8 mouse cellular contexts compared by ENCODE assay signal in the genomic region with DNA sequence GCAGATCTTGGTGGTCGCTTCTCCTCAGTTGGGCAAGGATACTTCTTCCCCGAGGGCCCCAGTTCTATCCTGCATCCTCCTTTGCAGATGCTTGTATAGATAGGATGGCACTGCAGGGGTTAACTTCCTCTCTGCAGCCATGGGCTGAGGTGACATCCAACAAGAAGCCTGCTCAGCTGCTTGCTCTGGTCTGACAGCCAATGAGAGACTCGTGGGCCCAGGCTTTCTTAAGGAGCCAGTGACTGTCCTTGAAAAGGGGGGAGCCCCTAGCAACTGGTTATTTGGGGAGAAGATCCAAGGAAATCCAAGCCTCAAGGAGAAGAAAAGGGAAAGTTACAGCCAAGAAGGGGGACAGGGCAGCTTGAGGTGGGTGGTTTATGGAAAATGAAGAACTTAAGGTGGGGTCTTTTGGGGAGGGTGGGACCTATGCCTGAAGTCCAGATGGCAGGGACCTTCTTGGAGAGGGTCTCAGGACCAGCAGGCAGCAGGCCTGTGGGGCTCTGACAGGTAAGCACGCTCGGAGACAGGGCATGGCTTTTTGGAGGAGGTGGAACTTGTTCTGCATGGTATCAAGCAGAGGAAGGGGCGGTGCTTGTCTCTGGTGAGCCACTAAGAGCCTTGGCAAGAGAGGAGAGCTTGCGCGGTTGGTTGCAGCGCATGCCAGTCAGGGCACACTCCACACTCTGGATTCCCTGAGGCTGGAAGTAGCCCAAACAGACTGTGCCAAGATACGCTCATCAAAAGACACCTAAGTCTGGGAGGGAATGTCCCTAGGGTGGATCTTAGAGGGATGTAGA. TPM values are rescaled to one million over a fixed set of nuclear protein-coding genes. Genes with fewer than 3 reads are reported as not detected.
A peak's percentile ranks its signal among the peaks of the same experiment; 100 is the strongest.
DNase-seq lines count a peak whose midpoint lies in the region; ATAC-seq and TF ChIP-seq lines count a peak whose summit lies in the region.

No protein-coding gene starts in this region.

- H3K4me3 ChIP-seq in heart, embryonic 16.5 days (ENCODE audit: low read length): no peak overlapping the region
- H3K4me3 ChIP-seq in forebrain, postnatal 0 days (ENCODE audit: low read depth, low read length): peak overlapping the region; percentile 16; the same call in 1 of the 2 replicates
- no peak overlapping the region; the same call in 1 of the 2 replicates for H3K4me3 ChIP-seq in kidney, embryonic 16.5 days (ENCODE audit: low read length)
- H3K4me3 ChIP-seq in liver, embryonic 11.5 days (ENCODE audit: low read depth, low read length): no peak overlapping the region
- H3K4me3 ChIP-seq in neural tube, embryonic 14.5 days (ENCODE audit: low read depth, low read length): no peak overlapping the region

- TF ChIP-seq POLR2A in brain, embryonic 14.5 days (IDR thresholded peaks at IDR 0.05; ENCODE audit: borderline replicate concordance, extremely low read depth, insufficient read depth, insufficient read length, poor library complexity, severe bottlenecking): no peak

- peaks cover 7% of the 10 kb centered on the region for H3K4me1 ChIP-seq in heart, embryonic 16.5 days (ENCODE audit: control insufficient read depth, insufficient read depth, low read length)
- H3K4me1 ChIP-seq in forebrain, postnatal 0 days (ENCODE audit: insufficient read depth): no peaks in the 10 kb centered on the region
- peaks cover 15% of the 10 kb centered on the region; the same call in 1 of the 2 replicates for H3K4me1 ChIP-seq in kidney, embryonic 16.5 days (ENCODE audit: insufficient read depth, low read length)
- H3K4me1 ChIP-seq in liver, embryonic 11.5 days (replicated peaks; ENCODE audit: control insufficient read depth, insufficient read depth, low read length): peaks cover 12% of the 10 kb centered on the region
- peaks cover 15% of the 10 kb centered on the region; the same call in 1 of the 2 replicates for H3K4me1 ChIP-seq in neural tube, embryonic 14.5 days (ENCODE audit: control insufficient read depth, insufficient read depth, low read length)

- no peak for DNase-seq in heart, postnatal 36 days
- peak; percentile 85 for DNase-seq in brain, embryonic 14.5 days (ENCODE audit: low read depth)
- DNase-seq in forebrain, postnatal 0 days: peak; percentile 83
- DNase-seq in liver, embryonic 11.5 days (ENCODE audit: low spot score): no peak
- DNase-seq in gastrocnemius, postnatal 10 days: no peak

- peaks cover 6% of the 10 kb centered on the region; the same call in 1 of the 2 replicates for H3K36me3 ChIP-seq in heart, embryonic 16.5 days (ENCODE audit: control insufficient read depth, insufficient read depth)
- peaks cover 48% of the 10 kb centered on the region for H3K36me3 ChIP-seq in forebrain, postnatal 0 days (ENCODE audit: insufficient read depth)
- peaks cover 17% of the 10 kb centered on the region for H3K36me3 ChIP-seq in kidney, embryonic 16.5 days (ENCODE audit: insufficient read depth, low read length)
- H3K36me3 ChIP-seq in liver, embryonic 11.5 days (ENCODE audit: control insufficient read depth, insufficient read depth, low read length): no peaks in the 10 kb centered on the region
- H3K36me3 ChIP-seq in neural tube, embryonic 14.5 days (ENCODE audit: control insufficient read depth, insufficient read depth, low read length): peaks cover 30% of the 10 kb centered on the region

- peaks cover 17% of the 10 kb centered on the region for H3K27me3 ChIP-seq in heart, embryonic 16.5 days (ENCODE audit: control insufficient read depth, insufficient read depth, low read length)
- H3K27me3 ChIP-seq in forebrain, postnatal 0 days (ENCODE audit: insufficient read depth, low read length): no peaks in the 10 kb centered on the region
- H3K27me3 ChIP-seq in kidney, embryonic 16.5 days (ENCODE audit: insufficient read depth, low read length): peaks cover 4% of the 10 kb centered on the region; the same call in 1 of the 2 replicates
- H3K27me3 ChIP-seq in liver, embryonic 11.5 days (replicated peaks; ENCODE audit: control insufficient read depth, insufficient read depth, low read length): peaks cover 16% of the 10 kb centered on the region
- H3K27me3 ChIP-seq in neural tube, embryonic 14.5 days (ENCODE audit: control insufficient read depth, insufficient read depth, low read length): peaks cover 4% of the 10 kb centered on the region; the same call in 1 of the 2 replicates

- 59% methylated on average over 10 of the region's 10 CpGs for WGBS in heart, embryonic 16.5 days
- WGBS in forebrain, postnatal 0 days: 54% methylated on average over 10 of the region's 10 CpGs
- 62% methylated on average over 10 of the region's 10 CpGs for WGBS in kidney, embryonic 16.5 days
- WGBS in liver, embryonic 11.5 days: 50% methylated on average over 10 of the region's 10 CpGs
- WGBS in neural tube, embryonic 14.5 days: 66% methylated on average over 10 of the region's 10 CpGs

- no peak overlapping the region for H3K27ac ChIP-seq in heart, embryonic 16.5 days (ENCODE audit: low read length)
- no peak overlapping the region for H3K27ac ChIP-seq in forebrain, postnatal 0 days (ENCODE audit: low read depth, low read length)
- H3K27ac ChIP-seq in kidney, embryonic 16.5 days (ENCODE audit: low read length): peak overlapping the region; percentile 36; the same call in 1 of the 2 replicates
- H3K27ac ChIP-seq in liver, embryonic 11.5 days (ENCODE audit: low read depth, low read length): no peak overlapping the region
- peak overlapping the region; percentile 28; the same call in 1 of the 2 replicates for H3K27ac ChIP-seq in neural tube, embryonic 14.5 days (ENCODE audit: low read depth, low read length)

- no peak for TF ChIP-seq CTCF in brain, embryonic 14.5 days (IDR thresholded peaks at IDR 0.05; ENCODE audit: borderline replicate concordance, extremely low read depth, insufficient read depth, insufficient read length)
- TF ChIP-seq CTCF in forebrain, postnatal 0 days (IDR thresholded peaks at IDR 0.05; ENCODE audit: low read depth): no peak

- no peak overlapping the region for H3K4me2 ChIP-seq in heart, embryonic 16.5 days (ENCODE audit: low read depth, low read length)
- peak overlapping the region; percentile 37 for H3K4me2 ChIP-seq in forebrain, postnatal 0 days (ENCODE audit: low read depth)
- H3K4me2 ChIP-seq in kidney, embryonic 16.5 days (replicated peaks; ENCODE audit: low read depth, low read length): peak overlapping the region; percentile 14
- peak overlapping the region; percentile 20; the same call in 1 of the 2 replicates for H3K4me2 ChIP-seq in liver, embryonic 11.5 days
- peak overlapping the region; percentile 3; the same call in 1 of the 2 replicates for H3K4me2 ChIP-seq in neural tube, embryonic 14.5 days (ENCODE audit: low read depth, low read length)

- 0 out of 2 replicates have a peak, but pooled peaks cover 3% of the 10 kb centered on the region for H3K9me3 ChIP-seq in heart, embryonic 16.5 days (replicated peaks; ENCODE audit: control insufficient read depth, low read length)
- H3K9me3 ChIP-seq in forebrain, postnatal 0 days (ENCODE audit: low read length): no peaks in the 10 kb centered on the region
- no peaks in the 10 kb centered on the region for H3K9me3 ChIP-seq in kidney, embryonic 16.5 days (ENCODE audit: low read length)
- no peaks in the 10 kb centered on the region for H3K9me3 ChIP-seq in liver, embryonic 11.5 days (ENCODE audit: control insufficient read depth, low read length)
- no peaks in the 10 kb centered on the region for H3K9me3 ChIP-seq in neural tube, embryonic 14.5 days (ENCODE audit: control insufficient read depth, low read length)

- intact Hi-C loops in heart, postnatal 36 days (cut with DNase I): no loop called here

- ATAC-seq in heart, embryonic 16.5 days (replicated peaks; ENCODE audit: extremely low read depth, insufficient read depth, low FRiP score): peak; percentile 60; the same call in 1 of the 2 replicates
- ATAC-seq in forebrain, postnatal 0 days: peak; percentile 97
- ATAC-seq in kidney, embryonic 16.5 days (ENCODE audit: low FRiP score, low TSS enrichment): peak; percentile 71; the same call in 1 of the 2 replicates
- ATAC-seq in liver, embryonic 11.5 days (replicated peaks; ENCODE audit: low FRiP score): peak; percentile 44; the same call in 1 of the 2 replicates
- peak; percentile 54; the same call in 1 of the 2 replicates for ATAC-seq in neural tube, embryonic 14.5 days (ENCODE audit: low read depth)

- no peak overlapping the region for H3K9ac ChIP-seq in heart, embryonic 16.5 days (ENCODE audit: low read length)
- H3K9ac ChIP-seq in forebrain, postnatal 0 days: no peak overlapping the region
- no peak overlapping the region for H3K9ac ChIP-seq in kidney, embryonic 16.5 days (replicated peaks; ENCODE audit: low read length)
- no peak overlapping the region for H3K9ac ChIP-seq in liver, embryonic 11.5 days (ENCODE audit: low read depth, low read length)
- no peak overlapping the region for H3K9ac ChIP-seq in neural tube, embryonic 14.5 days (replicated peaks; ENCODE audit: low read depth, low read length)

RNA-seq across cellular contexts. Expression of a gene that starts 12.8 kb away (rescaled TPM):
- polyA plus RNA-seq in heart, embryonic 16.5 days (2015; fragmentation: Nextera tagmentation; extraction: Ambion mirVana): 0.72 and 0.80 TPM in 2 replicates
- total RNA-seq in heart, postnatal 36 days (2021): under 1 TPM; 0.38 to 0.86 TPM
- polyA plus RNA-seq in brain, embryonic 14.5 days (2012; rRNA removed): 61.1 and 87.9 TPM in 2 replicates
- 57.7 and 88.3 TPM in 2 replicates for total RNA-seq in forebrain, postnatal 0 days (2014; rRNA removed)
- polyA plus RNA-seq in forebrain, postnatal 0 days (2015; fragmentation: Nextera tagmentation; extraction: Ambion mirVana): 16.0 and 21.2 TPM in 2 replicates
- 2.2 and 2.8 TPM in 2 replicates for polyA plus RNA-seq in kidney, embryonic 16.5 days (2015; fragmentation: Nextera tagmentation; extraction: Ambion mirVana)
- 1.7 TPM in 2 replicates for polyA plus RNA-seq in liver, embryonic 11.5 days (2014; fragmentation: Nextera tagmentation; extraction: Ambion mirVana)
- polyA plus RNA-seq in neural tube, embryonic 14.5 days (2014; fragmentation: Nextera tagmentation; extraction: Ambion mirVana): 18.8 and 23.4 TPM in 2 replicates
- 1 to 10 TPM; 1.4 to 2.0 TPM for total RNA-seq in gastrocnemius, postnatal 10 days (2021)

RNA-seq across cellular contexts. Expression of a gene that starts 27.4 kb away (rescaled TPM):
- polyA plus RNA-seq in heart, embryonic 16.5 days (2015; fragmentation: Nextera tagmentation; extraction: Ambion mirVana): 17.9 and 32.7 TPM in 2 replicates
- total RNA-seq in heart, postnatal 36 days (2021): 1 to 10 TPM; 4.6 to 7.2 TPM
- 2.8 and 3.3 TPM in 2 replicates for polyA plus RNA-seq in brain, embryonic 14.5 days (2012; rRNA removed)
- total RNA-seq in forebrain, postnatal 0 days (2014; rRNA removed): 2.6 and 3.8 TPM in 2 replicates
- 5.8 and 6.7 TPM in 2 replicates for polyA plus RNA-seq in forebrain, postnatal 0 days (2015; fragmentation: Nextera tagmentation; extraction: Ambion mirVana)
- polyA plus RNA-seq in kidney, embryonic 16.5 days (2015; fragmentation: Nextera tagmentation; extraction: Ambion mirVana): 13.6 and 15.5 TPM in 2 replicates
- 49.4 and 49.7 TPM in 2 replicates for polyA plus RNA-seq in liver, embryonic 11.5 days (2014; fragmentation: Nextera tagmentation; extraction: Ambion mirVana)
- polyA plus RNA-seq in neural tube, embryonic 14.5 days (2014; fragmentation: Nextera tagmentation; extraction: Ambion mirVana): 1.8 and 3.9 TPM in 2 replicates
- total RNA-seq in gastrocnemius, postnatal 10 days (2021): 10 to 100 TPM in 1 of 2 experiments, 1 to 10 TPM in 1; 10.0 to 10.8 TPM

RNA-seq across cellular contexts. Expression of a gene that starts 45.6 kb away (rescaled TPM):
- polyA plus RNA-seq in heart, embryonic 16.5 days (2015; fragmentation: Nextera tagmentation; extraction: Ambion mirVana): not detected in 2 replicates
- total RNA-seq in heart, postnatal 36 days (2021): not detected
- polyA plus RNA-seq in brain, embryonic 14.5 days (2012; rRNA removed): not detected in 2 replicates
- total RNA-seq in forebrain, postnatal 0 days (2014; rRNA removed): not detected in 2 replicates
- not detected in 2 replicates for polyA plus RNA-seq in forebrain, postnatal 0 days (2015; fragmentation: Nextera tagmentation; extraction: Ambion mirVana)
- polyA plus RNA-seq in kidney, embryonic 16.5 days (2015; fragmentation: Nextera tagmentation; extraction: Ambion mirVana): not detected in 2 replicates
- polyA plus RNA-seq in liver, embryonic 11.5 days (2014; fragmentation: Nextera tagmentation; extraction: Ambion mirVana): not detected in 2 replicates
- not detected in 2 replicates for polyA plus RNA-seq in neural tube, embryonic 14.5 days (2014; fragmentation: Nextera tagmentation; extraction: Ambion mirVana)
- not detected for total RNA-seq in gastrocnemius, postnatal 10 days (2021)

RNA-seq across cellular contexts. Expression of a gene that starts 58.0 kb away (rescaled TPM):
- polyA plus RNA-seq in heart, embryonic 16.5 days (2015; fragmentation: Nextera tagmentation; extraction: Ambion mirVana): not detected in 2 replicates
- total RNA-seq in heart, postnatal 36 days (2021): not detected
- not detected in 2 replicates for polyA plus RNA-seq in brain, embryonic 14.5 days (2012; rRNA removed)
- total RNA-seq in forebrain, postnatal 0 days (2014; rRNA removed): not detected in 2 replicates
- polyA plus RNA-seq in forebrain, postnatal 0 days (2015; fragmentation: Nextera tagmentation; extraction: Ambion mirVana): not detected in 2 replicates
- polyA plus RNA-seq in kidney, embryonic 16.5 days (2015; fragmentation: Nextera tagmentation; extraction: Ambion mirVana): not detected in 2 replicates
- polyA plus RNA-seq in liver, embryonic 11.5 days (2014; fragmentation: Nextera tagmentation; extraction: Ambion mirVana): not detected in 2 replicates
- polyA plus RNA-seq in neural tube, embryonic 14.5 days (2014; fragmentation: Nextera tagmentation; extraction: Ambion mirVana): not detected in 2 replicates
- not detected for total RNA-seq in gastrocnemius, postnatal 10 days (2021)

Comparison
In these comparisons a context has a peak if more than half of its experiments do, and no peak if none do; other contexts are left out.
1. ATAC-seq: peak in every context shown above with its lines; median percentile 97 in forebrain, postnatal 0 days; 71 in kidney, embryonic 16.5 days; 60 in heart, embryonic 16.5 days; 54 in neural tube, embryonic 14.5 days; 44 in liver, embryonic 11.5 days.
2. H3K27ac ChIP-seq: peak in kidney, embryonic 16.5 days (single experiment) and neural tube, embryonic 14.5 days (single experiment); none in heart, embryonic 16.5 days (single experiment), forebrain, postnatal 0 days (single experiment) and liver, embryonic 11.5 days (single experiment).
3. DNase-seq: peak in brain, embryonic 14.5 days (single experiment) and forebrain, postnatal 0 days (single experiment); none in heart, postnatal 36 days (0 of 2), liver, embryonic 11.5 days (single experiment) and gastrocnemius, postnatal 10 days (single experiment).